Mouse (Mus musculus) brain, embryonic 14.5 days (tissue): ENCODE results near the gene Gapdh.

ENCODE experiments used
- CTCF ChIP-seq: fragments of 200-500 bp; IDR thresholded peaks from 2 replicates; pipeline ENCODE4 v1.5.1; 2012; ENCODE audit warnings: inconsistent platforms, mild to moderate bottlenecking, moderate library complexity, borderline replicate concordance; ENCODE audit not compliant: insufficient read depth, insufficient read length; ENCODE audit errors: extremely low read depth
- POLR2A ChIP-seq: fragments of 200-500 bp; IDR thresholded peaks from 2 replicates; pipeline ENCODE4 v1.6.1; 2012; ENCODE audit warnings: mild to moderate bottlenecking, inconsistent platforms, borderline replicate concordance; ENCODE audit not compliant: poor library complexity, insufficient read depth, insufficient read length, severe bottlenecking; ENCODE audit errors: extremely low read depth

GRCm38 (mm10) chr6:125155262-125155661, 11.0 kb downstream of the Gapdh start:
- no peak for TF ChIP-seq POLR2A
- no peak for TF ChIP-seq CTCF
